Mouse (Mus musculus) bone marrow, adult 2 months (tissue): ENCODE results near the gene Usp49. TPM values are rescaled to one million over a fixed set of nuclear protein-coding genes. Genes with fewer than 3 reads are reported as not detected.
A peak's percentile ranks its signal among the peaks of the same experiment; 100 is the strongest.

Source experiments
- H3K27ac ChIP-seq: fragments of 200-500 bp; 2 replicates; pipeline ENCODE4 v1.5.1; 2012; ENCODE audit warnings: low read depth, mild to moderate bottlenecking, control low read depth, inconsistent platforms, low read length; ENCODE audit not compliant: control insufficient read depth, poor library complexity, insufficient read depth
- H3K4me1 ChIP-seq: fragments of 200-500 bp; 2 replicates; pipeline ENCODE4 v1.6.1; 2011; ENCODE audit warnings: low read length; ENCODE audit not compliant: control insufficient read depth, insufficient read depth
- H3K4me3 ChIP-seq: fragments of 200-500 bp; replicated peaks from 2 replicates; pipeline ENCODE3; 2011; ENCODE audit warnings: mild to moderate bottlenecking, low read depth, low read length, control low read depth; ENCODE audit not compliant: control insufficient read depth
- CTCF ChIP-seq: fragments of 200-500 bp; IDR thresholded peaks from 2 replicates; pipeline ENCODE4 v1.5.1; 2011; ENCODE audit warnings: low read length, control low read depth; ENCODE audit not compliant: control insufficient read depth, insufficient read depth
- POLR2A ChIP-seq: fragments of 200-500 bp; IDR thresholded peaks from 2 replicates; pipeline ENCODE4 v1.6.1; 2011; ENCODE audit warnings: low read depth, mild to moderate bottlenecking, control low read depth, low read length, borderline replicate concordance; ENCODE audit not compliant: control insufficient read depth
- WGBS: fragments of 180-500 bp; shearing (Covaris S2); methylation state at CpG from one replicate; pipeline ENCODE4 v1.1.7; 2018; 5-methylcytosine and 5-hydroxymethylcytosine counted together
- polyA plus RNA-seq: library from polyadenylated mRNA; stranded (reverse); fragments of >200 nt; gene quantifications from 2 replicates; pipeline ENCODE4 v1.2.4, GENCODE M21; 2011; ENCODE audit warnings: low replicate concordance; ENCODE audit not compliant: missing spikeins, insufficient read depth, insufficient read length

Gene Usp49
- polyA plus RNA-seq, 1 experiment: 9.3 TPM

DNA sequence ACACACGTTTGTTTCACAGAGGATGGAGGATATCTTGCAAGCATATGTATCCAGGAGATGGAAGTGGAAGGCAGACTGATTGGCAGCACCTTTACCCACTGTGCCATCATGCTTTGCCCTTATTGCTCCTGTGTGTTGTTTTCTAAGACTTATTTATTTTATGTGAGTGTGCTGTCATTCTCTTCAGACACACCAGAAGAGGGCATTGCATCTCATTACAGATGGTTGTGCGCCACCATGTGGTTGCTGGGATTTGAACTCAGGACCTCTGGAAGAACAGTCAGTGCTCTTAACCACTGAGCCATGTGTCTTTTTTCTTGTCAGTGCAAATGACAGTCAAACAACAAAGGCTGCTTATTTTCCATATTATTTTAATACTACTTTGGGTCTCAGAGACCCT is 2.7 kb upstream of the Usp49 start:
- Histone ChIP-seq H3K4me3 (no peak overlapping the region), H3K27ac (no peak overlapping the region), H3K4me1 (no peaks in the 10 kb centered on the region)
- TF ChIP-seq CTCF: no peak
- 82% methylated on average over 2 of the region's 2 CpGs for WGBS

DNA sequence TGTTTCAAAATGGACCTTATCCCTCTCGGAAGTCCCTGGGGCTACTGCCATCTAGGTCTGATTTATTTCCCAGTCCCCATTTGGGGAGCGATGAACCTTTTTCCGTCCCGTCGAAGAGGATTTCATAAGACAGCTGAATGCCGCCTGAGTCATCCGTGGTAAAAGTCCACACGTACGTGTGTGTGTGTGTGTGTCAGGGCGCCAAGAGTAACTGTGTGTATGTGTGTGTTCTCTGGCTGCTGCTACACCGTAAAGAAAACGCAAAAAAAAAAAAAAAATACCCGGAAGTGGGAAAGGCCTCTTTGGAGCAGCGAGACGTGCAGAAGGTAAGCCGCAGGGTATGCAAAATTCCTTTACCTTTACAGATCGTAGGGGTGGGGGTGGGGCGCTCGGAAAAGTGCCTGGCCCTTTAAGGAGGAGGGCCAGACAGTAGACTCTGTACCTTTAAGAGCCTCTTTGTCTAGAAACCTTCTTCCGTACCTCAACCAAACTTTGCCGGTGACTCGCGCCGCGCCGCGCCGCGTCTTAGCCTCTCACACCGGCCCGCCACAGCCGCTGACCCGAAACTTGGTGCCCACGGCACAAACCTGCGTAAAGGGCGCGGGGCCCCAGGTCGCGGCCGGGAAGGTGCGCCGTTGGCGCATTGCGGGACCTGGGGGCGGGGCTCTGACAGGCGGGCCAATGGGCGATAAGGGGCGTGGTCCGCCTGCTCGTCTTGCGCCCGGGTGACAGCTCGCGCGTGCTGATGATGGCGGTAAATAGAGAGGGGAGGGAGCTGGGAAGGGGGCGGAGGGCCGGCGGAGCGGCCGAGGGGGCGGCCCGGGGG is 1.4 kb upstream of the Usp49 start:
- no peaks in the 10 kb centered on the region for H3K4me1 ChIP-seq
- H3K4me3 ChIP-seq: peak overlapping the region; percentile 88
- WGBS: 1% methylated on average over 61 of the region's 63 CpGs
- peak overlapping the region; percentile 84 for H3K27ac ChIP-seq
- no peak for TF ChIP-seq CTCF
- TF ChIP-seq POLR2A: peak; percentile 43; the same call in 1 of the 2 replicates

DNA sequence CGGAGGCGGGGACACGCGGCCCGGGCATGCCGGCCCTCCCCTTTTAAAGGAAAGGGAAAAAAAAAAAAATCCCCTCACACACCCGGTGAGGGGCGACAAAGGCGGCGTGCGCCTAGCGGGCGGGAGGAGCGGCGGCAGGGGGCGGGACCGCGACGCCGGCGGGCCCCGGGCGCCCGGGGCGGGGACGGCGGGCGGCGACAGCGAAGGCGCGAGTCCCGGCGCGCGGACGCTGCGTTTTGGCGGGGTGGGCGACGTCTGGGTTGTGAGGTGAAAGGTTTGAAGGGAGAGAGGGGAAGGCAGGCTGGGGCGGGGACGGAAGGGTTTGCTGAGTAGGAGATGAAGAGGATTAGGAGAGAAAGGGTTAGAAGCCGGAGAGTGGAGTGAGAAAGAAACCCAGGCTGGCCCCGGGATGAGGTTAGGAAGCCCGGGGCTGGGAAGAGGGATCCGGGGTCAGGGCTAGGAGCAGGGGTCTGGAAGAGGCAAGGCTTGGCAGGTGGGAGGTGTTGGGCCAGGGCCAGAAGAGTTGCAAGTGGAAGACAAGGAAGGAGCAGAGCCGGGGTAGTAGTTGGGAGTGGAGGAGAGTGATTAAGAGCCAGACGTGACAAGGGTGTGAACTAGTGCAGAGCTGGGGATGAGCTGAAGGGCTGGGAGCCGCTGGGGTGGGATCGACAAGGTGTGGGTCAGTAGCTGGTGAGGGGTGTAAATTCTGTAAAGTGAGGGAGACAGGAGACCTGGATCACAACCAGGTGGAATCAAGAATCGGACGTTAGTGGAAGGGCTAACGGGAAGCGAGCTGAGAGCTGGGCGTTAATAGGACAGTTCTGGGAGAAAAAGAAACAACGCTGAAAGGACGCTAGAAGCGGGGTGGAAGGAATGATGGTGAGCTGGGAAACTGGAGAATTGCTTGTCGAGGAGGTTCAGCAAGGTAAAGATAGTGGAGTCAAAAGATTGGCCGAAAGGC is 493 bp upstream of the Usp49 start:
- TF ChIP-seq CTCF (no peak), POLR2A (no peak)
- H3K4me1 ChIP-seq: no peaks in the 10 kb centered on the region
- H3K27ac ChIP-seq: peak overlapping the region; percentile 82
- H3K4me3 ChIP-seq: peak overlapping the region; percentile 88
- under 1% methylated on average over 61 of the region's 61 CpGs for WGBS

DNA sequence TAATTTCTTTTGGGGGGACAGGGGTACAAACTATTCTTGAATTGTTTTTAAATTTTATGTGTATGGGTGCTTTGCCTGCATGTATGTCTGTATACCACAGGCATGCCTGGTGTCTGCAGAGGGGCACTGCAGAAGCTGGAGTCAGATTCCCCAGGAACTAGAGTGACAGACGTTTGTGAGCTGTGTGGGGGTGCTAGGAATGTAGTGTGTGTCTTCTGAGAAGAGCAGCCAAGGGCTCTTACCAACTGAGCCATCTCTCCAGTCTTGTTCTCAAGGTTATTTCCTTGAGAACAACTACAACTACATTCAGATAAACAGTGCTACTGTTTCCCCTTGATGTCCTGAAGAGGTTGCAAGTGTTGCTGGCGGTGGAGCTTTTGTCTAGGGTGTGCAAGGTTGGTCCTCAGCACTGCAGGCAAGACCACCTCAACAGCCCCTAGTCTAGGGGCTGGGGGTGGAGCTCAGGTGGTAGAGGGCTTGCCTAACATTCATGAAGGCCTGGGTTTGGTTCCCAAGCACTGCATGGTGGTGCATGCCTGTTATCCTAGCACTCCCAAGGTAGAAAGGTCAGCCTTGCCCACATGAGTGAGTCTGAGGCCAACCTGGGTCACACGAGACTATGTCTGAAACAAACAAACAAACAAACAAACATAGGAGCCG is 1.8 kb downstream of the Usp49 start:
- no peak overlapping the region for H3K4me3 ChIP-seq

DNA sequence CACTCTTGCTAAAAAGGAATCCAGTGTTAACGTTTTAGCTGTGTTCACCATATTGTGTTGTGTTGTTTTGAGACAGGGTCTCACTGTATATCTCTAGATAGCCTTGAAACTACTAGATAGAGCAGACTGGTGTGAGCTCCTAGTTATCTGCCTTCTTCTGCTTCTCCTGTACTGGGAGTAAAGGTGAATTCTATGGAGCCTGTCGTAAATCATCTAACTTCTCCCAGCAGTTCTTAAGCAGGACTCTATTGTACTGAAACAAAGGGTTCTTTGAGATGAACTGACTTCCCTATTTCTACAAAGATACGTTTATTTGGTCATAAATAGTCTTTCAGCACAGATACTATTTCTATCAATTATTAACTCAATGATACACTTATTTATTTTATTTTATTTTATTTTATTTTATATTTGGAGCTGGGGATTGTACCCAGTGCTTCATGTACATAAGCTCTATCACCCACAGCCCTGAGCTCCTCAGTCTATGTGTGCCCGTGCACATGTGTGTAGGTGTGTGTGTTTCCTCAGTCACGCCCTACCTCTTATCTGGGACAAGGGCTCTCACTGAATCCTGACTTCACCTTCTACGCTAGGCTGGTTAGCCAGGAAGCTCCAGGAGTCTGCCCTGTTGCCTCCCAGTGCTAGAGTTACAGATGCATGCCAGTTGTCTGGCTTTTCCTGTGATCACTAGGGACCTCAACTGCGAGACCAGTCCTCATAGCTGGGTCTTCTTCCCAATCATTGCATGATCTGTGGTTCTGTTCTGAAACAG is 3.7 kb downstream of the Usp49 start:
- TF ChIP-seq POLR2A: no peak
- Histone ChIP-seq H3K4me3 (no peak overlapping the region), H3K4me1 (no peaks in the 10 kb centered on the region), H3K27ac (no peak overlapping the region)
- 69% methylated on average over 7 of the region's 7 CpGs for WGBS

More for the DNA sequence above, 1.8 kb downstream of the Usp49 start:
- TF ChIP-seq CTCF: no peak
- TF ChIP-seq POLR2A: no peak
- WGBS: 83% methylated on average over 4 of the region's 4 CpGs
- Histone ChIP-seq H3K4me1 (no peaks in the 10 kb centered on the region), H3K27ac (no peak overlapping the region)

DNA sequence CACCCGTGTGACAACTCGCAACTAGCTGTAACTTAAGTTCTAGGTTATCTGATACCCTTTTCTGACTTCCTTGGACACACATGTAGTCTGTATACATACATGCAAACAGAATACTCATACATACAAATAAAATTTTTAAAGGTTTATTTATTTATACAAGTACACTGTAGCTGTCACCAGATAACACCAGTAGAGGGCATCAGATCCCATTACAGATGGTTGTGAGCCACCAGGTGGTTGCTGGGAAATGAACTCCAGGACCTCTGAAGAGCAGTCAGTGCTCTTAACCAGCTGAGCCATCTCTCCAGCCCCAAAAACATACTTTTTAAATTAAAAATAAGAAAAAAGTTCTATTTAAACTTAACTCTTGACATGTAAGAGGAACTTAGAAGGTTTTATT is 12.5 kb downstream of the Usp49 start:
- TF ChIP-seq POLR2A (no peak), CTCF (no peak)
- Histone ChIP-seq H3K4me1 (no peaks in the 10 kb centered on the region), H3K4me3 (no peak overlapping the region), H3K27ac (no peak overlapping the region)
- WGBS: 90% methylated on average over 2 of the region's 2 CpGs

DNA sequence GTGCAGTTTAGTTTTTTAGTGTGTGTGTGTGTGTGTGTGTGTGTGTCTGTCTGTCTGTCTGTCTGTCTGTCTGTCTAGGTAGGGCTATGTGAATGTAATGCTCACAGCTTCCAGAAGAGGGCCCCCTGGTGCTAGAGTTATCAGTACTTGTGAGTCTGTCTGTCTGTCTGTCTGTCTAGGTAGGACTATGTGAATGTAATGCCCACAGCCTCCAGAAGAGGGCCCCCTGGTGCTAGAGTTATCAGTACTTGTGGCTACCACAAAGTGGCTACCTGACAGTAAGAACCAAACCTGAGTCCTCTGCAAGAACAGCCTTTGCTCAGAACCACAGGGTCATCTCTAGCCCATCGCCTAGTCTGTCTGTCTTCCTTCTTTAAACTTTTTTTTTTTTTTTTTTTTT is 16.2 kb downstream of the Usp49 start:
- peak; percentile 38 for TF ChIP-seq CTCF
- TF ChIP-seq POLR2A: no peak
- WGBS: 74% methylated on average over 1 of the region's 1 CpGs
- H3K4me1 ChIP-seq: no peaks in the 10 kb centered on the region
- H3K4me3 ChIP-seq: no peak overlapping the region
- no peak overlapping the region for H3K27ac ChIP-seq
